Comparison of ENCODE assay signal across 11 mouse cellular contexts in the genomic region with DNA sequence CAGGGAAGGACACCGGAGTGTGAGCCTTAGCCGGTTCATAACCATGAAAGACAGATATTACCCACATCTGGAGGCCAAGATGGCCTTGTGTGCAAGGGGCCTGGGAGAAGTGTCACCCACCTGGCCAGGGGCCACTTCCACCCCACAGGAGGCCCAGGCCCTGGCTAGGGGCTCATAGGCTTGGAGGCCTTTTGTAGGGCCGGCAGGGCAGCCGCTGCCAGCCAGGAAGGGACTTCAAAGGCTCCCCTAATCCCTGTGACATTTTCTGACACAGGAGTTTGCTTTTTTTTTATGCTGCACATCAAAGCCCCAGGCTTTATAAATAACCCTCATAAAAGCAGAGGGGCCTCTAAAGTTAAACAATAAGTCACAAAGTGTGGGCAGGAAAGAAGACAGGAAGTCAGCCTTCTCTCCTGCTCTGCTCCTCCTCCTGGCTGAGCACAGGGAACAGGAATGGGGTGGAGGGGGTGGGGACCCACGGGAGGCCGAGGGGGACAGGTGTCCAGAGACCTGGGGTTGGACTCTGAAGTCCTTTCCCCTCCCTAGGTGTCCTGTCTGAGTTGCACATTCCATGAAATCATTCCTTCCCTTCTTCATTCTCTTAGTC. TPM values are rescaled to one million over a fixed set of nuclear protein-coding genes. Genes with fewer than 3 reads are reported as not detected.
A peak's percentile ranks its signal among the peaks of the same experiment; 100 is the strongest.
DNase-seq lines count a peak whose midpoint lies in the region; ATAC-seq and TF ChIP-seq lines count a peak whose summit lies in the region.
"Had no signal": no experiment of that assay in that cellular context is flagged by ENCODE, and none has a peak within 500 bp of the region (broad histone marks: within the 10 kb centered on the region; RNA-seq: fewer than 3 reads in every experiment).

No protein-coding gene starts in this region.

- 0 out of 2 replicates have a peak, but pooled peaks have one; percentile 26 for ATAC-seq in kidney, embryonic 15.5 days (replicated peaks; ENCODE audit: low FRiP score)
- no peak for ATAC-seq in forebrain, embryonic 15.5 days (replicated peaks)
- ATAC-seq in intestine, postnatal 0 days: peak; percentile 71
- ATAC-seq in neural tube, embryonic 13.5 days (ENCODE audit: low read depth): no peak

- peaks cover 42% of the 10 kb centered on the region for H3K4me1 ChIP-seq in kidney, embryonic 15.5 days
- peaks cover 10% of the 10 kb centered on the region for H3K4me1 ChIP-seq in forebrain, embryonic 15.5 days
- 0 out of 2 replicates have a peak, but pooled peaks cover 4% of the 10 kb centered on the region for H3K4me1 ChIP-seq in intestine, postnatal 0 days (replicated peaks; ENCODE audit: control insufficient read depth, insufficient read depth, low read length)
- H3K4me1 ChIP-seq in neural tube, embryonic 13.5 days (replicated peaks): peaks cover 31% of the 10 kb centered on the region

- H3K9ac ChIP-seq in kidney, embryonic 15.5 days: no peak overlapping the region
- H3K9ac ChIP-seq in forebrain, embryonic 15.5 days (replicated peaks): no peak overlapping the region
- no peak overlapping the region for H3K9ac ChIP-seq in intestine, postnatal 0 days (ENCODE audit: low read depth, low read length)
- H3K9ac ChIP-seq in neural tube, embryonic 13.5 days: no peak overlapping the region

- H3K27ac ChIP-seq in kidney, embryonic 15.5 days: peak overlapping the region; percentile 78
- 0 out of 2 replicates have a peak overlapping the region, but pooled peaks have one; percentile 21 for H3K27ac ChIP-seq in forebrain, embryonic 15.5 days (replicated peaks)
- H3K27ac ChIP-seq in intestine, postnatal 0 days (ENCODE audit: low read depth, low read length): no peak overlapping the region
- H3K27ac ChIP-seq in neural tube, embryonic 13.5 days (replicated peaks): peak overlapping the region; percentile 35; the same call in 1 of the 2 replicates

- 7% methylated on average over 6 of the region's 6 CpGs for WGBS in kidney, embryonic 15.5 days
- 13% methylated on average over 6 of the region's 6 CpGs for WGBS in forebrain, embryonic 15.5 days
- WGBS in intestine, postnatal 0 days: 10% methylated on average over 6 of the region's 6 CpGs
- 4% methylated on average over 6 of the region's 6 CpGs for WGBS in neural tube, embryonic 13.5 days

- no peak overlapping the region for H3K4me2 ChIP-seq in kidney, embryonic 15.5 days
- H3K4me2 ChIP-seq in forebrain, embryonic 15.5 days (replicated peaks): no peak overlapping the region
- no peak overlapping the region for H3K4me2 ChIP-seq in intestine, postnatal 0 days (replicated peaks; ENCODE audit: low read depth)
- H3K4me2 ChIP-seq in neural tube, embryonic 13.5 days: no peak overlapping the region

- H3K9me3 ChIP-seq in kidney, embryonic 15.5 days (replicated peaks): no peaks in the 10 kb centered on the region
- no peaks in the 10 kb centered on the region for H3K9me3 ChIP-seq in forebrain, embryonic 15.5 days
- no peaks in the 10 kb centered on the region for H3K9me3 ChIP-seq in intestine, postnatal 0 days (ENCODE audit: control insufficient read depth)
- H3K9me3 ChIP-seq in neural tube, embryonic 13.5 days: 0 out of 2 replicates have a peak, but pooled peaks cover 6% of the 10 kb centered on the region

- no peaks in the 10 kb centered on the region for H3K27me3 ChIP-seq in kidney, embryonic 15.5 days
- H3K27me3 ChIP-seq in forebrain, embryonic 15.5 days: no peaks in the 10 kb centered on the region
- H3K27me3 ChIP-seq in intestine, postnatal 0 days (replicated peaks; ENCODE audit: control insufficient read depth, insufficient read depth, low read length): no peaks in the 10 kb centered on the region
- no peaks in the 10 kb centered on the region; the same call in 1 of the 2 replicates for H3K27me3 ChIP-seq in neural tube, embryonic 13.5 days

- H3K4me3 ChIP-seq in kidney, embryonic 15.5 days (replicated peaks): no peak overlapping the region
- H3K4me3 ChIP-seq in forebrain, embryonic 15.5 days: no peak overlapping the region
- H3K4me3 ChIP-seq in intestine, postnatal 0 days (ENCODE audit: low read depth, low read length): no peak overlapping the region
- H3K4me3 ChIP-seq in neural tube, embryonic 13.5 days: no peak overlapping the region
- H3K4me3 ChIP-seq: erythroblast, embryonic 14.5 days had no signal

- no peaks in the 10 kb centered on the region for H3K36me3 ChIP-seq in kidney, embryonic 15.5 days
- H3K36me3 ChIP-seq in forebrain, embryonic 15.5 days: no peaks in the 10 kb centered on the region
- no peaks in the 10 kb centered on the region for H3K36me3 ChIP-seq in intestine, postnatal 0 days (ENCODE audit: control insufficient read depth, insufficient read depth)
- H3K36me3 ChIP-seq in neural tube, embryonic 13.5 days: no peaks in the 10 kb centered on the region

- DNase-seq in kidney, postnatal 4 days: no peak
- DNase-seq in Muller cell, postnatal 12 days (ENCODE audit: inconsistent ontology term): no peak
- no peak for DNase-seq in spleen, postnatal 36 days (ENCODE audit: low spot score in 2 of 2)
- DNase-seq: cerebellum, adult 8-10 months; heart, adult 18-20 months; kidney, adult 2 months had no signal

- no peak for TF ChIP-seq CTCF in intestine, postnatal 0 days (IDR thresholded peaks at IDR 0.05; ENCODE audit: low read depth)

RNA-seq across cellular contexts. Expression of a gene that starts 16.8 kb away (rescaled TPM):
- 4.4 and 4.7 TPM in 2 replicates for polyA plus RNA-seq in kidney, embryonic 15.5 days (2015; fragmentation: Nextera tagmentation; extraction: Ambion mirVana)
- polyA plus RNA-seq in forebrain, embryonic 15.5 days (2015; fragmentation: Nextera tagmentation; extraction: Ambion mirVana): 5.2 and 5.6 TPM in 2 replicates
- polyA plus RNA-seq in intestine, postnatal 0 days (2015; fragmentation: Nextera tagmentation; extraction: Ambion mirVana): 2.3 and 3.2 TPM in 2 replicates
- polyA plus RNA-seq in neural tube, embryonic 13.5 days (2015; fragmentation: Nextera tagmentation; extraction: Ambion mirVana): 6.1 and 6.8 TPM in 2 replicates

Comparison
In these comparisons a context has a peak if more than half of its experiments do, and no peak if none do; other contexts are left out.
1. ATAC-seq: peak in kidney, embryonic 15.5 days (single experiment) and intestine, postnatal 0 days (single experiment); none in forebrain, embryonic 15.5 days (single experiment) and neural tube, embryonic 13.5 days (single experiment).